Mouse (Mus musculus): ENCODE results near the gene Rab8a. TPM values are rescaled to one million over a fixed set of nuclear protein-coding genes. Genes with fewer than 3 reads are reported as not detected.

The Rab8a gene
- polyA plus RNA-seq, 1 experiment from 2014 or later = 72.5 TPM

DNA sequence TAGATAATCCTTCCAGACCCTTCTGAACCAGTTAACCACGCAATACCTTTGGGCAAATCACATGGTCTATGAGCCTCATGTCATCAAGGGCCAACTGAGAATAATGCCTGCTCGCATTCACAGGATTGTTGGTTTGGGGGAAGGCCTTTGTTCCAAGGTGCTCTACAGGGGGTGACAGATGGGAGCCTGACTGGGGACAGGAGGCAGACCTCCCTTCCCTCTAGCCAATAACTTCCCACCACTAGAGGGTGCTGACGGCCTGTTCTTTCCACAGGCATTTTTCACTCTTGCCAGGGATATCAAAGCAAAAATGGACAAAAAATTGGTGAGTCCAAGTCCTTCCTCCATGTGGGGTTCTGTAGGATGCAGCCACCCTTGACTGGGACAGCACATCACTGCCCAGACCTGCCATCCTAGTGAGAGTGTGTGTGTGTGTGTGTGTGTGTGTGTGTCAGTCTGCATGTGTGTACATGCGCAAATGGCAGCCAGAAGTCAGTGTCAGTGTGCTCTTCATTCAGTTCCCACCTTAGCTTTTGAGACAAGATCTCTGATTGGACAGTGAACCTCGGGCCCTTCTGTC is 16.4 kb downstream of the Rab8a start:
- Histone ChIP-seq H3K27me3 (replicated peaks) (no peaks in the 10 kb centered on the region), H3K9me3 (replicated peaks) (no peaks in the 10 kb centered on the region), H3K4me2 (no peak overlapping the region), H3K4me3 (no peak overlapping the region), H3K36me3 (peaks cover 91% of the 10 kb centered on the region), H3K9ac (no peak overlapping the region), H3K4me1 (replicated peaks) (no peaks in the 10 kb centered on the region), H3K27ac (ENCODE audit: poor library complexity, severe bottlenecking) (no peak overlapping the region)
- ATAC-seq (ENCODE audit: insufficient number of reproducible peaks, low FRiP score) = 0 out of 2 replicates have a peak, but pooled peaks have one; percentile 23
- 68% methylated on average over 5 of the region's 5 CpGs for WGBS

DNA sequence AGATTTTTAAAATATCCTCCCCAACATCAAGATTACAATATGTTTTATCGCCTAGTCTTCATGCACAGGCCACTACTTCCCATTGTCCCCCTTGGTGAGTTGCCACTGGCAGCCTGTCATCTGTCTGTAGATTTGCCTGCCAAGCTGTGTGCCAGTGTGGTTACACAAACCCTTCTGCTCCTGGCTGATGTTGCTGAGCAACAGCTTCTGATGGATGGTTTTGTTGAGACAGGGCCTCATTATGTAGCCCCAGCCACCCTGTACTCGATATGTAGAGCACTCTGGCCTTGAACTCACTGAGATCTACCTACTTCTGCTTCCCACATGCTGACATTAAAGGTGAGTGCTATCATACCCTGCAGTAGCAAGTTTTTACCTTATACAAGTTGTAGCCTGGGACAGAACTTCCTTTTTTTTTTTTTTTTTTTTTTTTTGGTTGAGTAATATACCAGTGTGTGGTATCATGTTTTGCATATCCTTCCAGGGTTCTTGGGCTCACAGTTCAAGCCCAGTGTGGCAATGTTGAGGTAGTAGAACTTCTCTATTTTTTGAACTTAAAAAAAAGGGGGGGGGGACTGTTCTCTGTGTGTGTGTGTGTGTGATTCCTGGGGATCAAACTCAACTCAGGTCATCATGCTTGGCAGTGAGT is 22.7 kb downstream of the Rab8a start:
- no peak overlapping the region for H3K9ac ChIP-seq
- no peak overlapping the region for H3K4me3 ChIP-seq
- H3K27ac ChIP-seq (ENCODE audit: poor library complexity, severe bottlenecking) = no peak overlapping the region
- no peaks in the 10 kb centered on the region for H3K4me1 ChIP-seq (replicated peaks)
- H3K27me3 ChIP-seq (replicated peaks) = no peaks in the 10 kb centered on the region
- H3K36me3 ChIP-seq = peaks cover 29% of the 10 kb centered on the region
- ATAC-seq (ENCODE audit: insufficient number of reproducible peaks, low FRiP score) = no peak
- H3K9me3 ChIP-seq (replicated peaks) = no peaks in the 10 kb centered on the region
- H3K4me2 ChIP-seq = no peak overlapping the region
- 88% methylated on average over 2 of the region's 2 CpGs for WGBS

DNA sequence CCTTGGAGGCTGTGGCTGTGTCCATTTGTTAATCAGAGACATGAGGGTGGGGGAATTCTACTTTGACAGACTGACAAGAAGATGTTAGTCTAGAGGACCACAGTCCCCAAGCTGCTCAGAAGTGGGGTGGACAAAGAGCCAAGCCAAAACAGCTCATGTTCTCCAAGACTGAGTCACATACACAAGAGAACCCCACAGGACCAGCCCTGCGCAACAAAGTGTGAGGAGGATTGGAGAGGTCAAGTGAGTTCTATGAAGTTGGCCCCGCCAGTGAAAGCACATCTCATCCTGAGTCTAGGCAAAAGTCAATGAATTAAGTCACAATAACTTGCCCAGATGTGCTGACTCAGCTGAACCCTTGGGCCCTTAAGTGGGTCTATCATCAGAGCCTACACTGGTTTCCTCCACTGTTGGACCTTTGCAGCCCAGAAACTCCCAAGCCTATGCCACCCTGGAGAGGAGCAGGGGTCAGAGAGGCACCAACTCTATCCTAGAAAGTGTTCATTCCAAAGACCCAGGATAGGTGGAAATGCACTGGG is 26.9 kb downstream of the Rab8a start:
- Histone ChIP-seq H3K9ac (no peak overlapping the region), H3K27me3 (replicated peaks) (no peaks in the 10 kb centered on the region), H3K4me3 (no peak overlapping the region), H3K4me2 (no peak overlapping the region), H3K9me3 (replicated peaks) (no peaks in the 10 kb centered on the region), H3K36me3 (no peaks in the 10 kb centered on the region), H3K27ac (ENCODE audit: poor library complexity, severe bottlenecking) (no peak overlapping the region), H3K4me1 (replicated peaks) (no peaks in the 10 kb centered on the region)
- ATAC-seq (ENCODE audit: insufficient number of reproducible peaks, low FRiP score) = no peak
- WGBS = 80% methylated on average over 2 of the region's 2 CpGs

GRCm38 (mm10) chr8:72189417-72190214 is 28.6 kb downstream of the Rab8a start, which contains the start of gene Hsh2d:
Gene Hsh2d (plus strand): TSS chr8:72189638.
- Histone ChIP-seq H3K4me3 (no peak within 1 kb of the TSS), H3K27ac (ENCODE audit: poor library complexity, severe bottlenecking) (no peak within 1 kb of the TSS), H3K27me3 (replicated peaks) (no peaks in the 10 kb centered on the region), H3K4me1 (replicated peaks) (no peaks in the 10 kb centered on the region), H3K9me3 (replicated peaks) (no peaks in the 10 kb centered on the region), H3K36me3 (no peaks in the 10 kb centered on the region), H3K9ac (no peak within 1 kb of the TSS), H3K4me2 (no peak within 1 kb of the TSS)
- ATAC-seq (ENCODE audit: insufficient number of reproducible peaks, low FRiP score) = no peak
- WGBS = 67% methylated on average over 12 of the region's 12 CpGs

- no peak overlapping the region for H3K4me2 ChIP-seq
- no peak overlapping the region for H3K27ac ChIP-seq (ENCODE audit: poor library complexity, severe bottlenecking)
- no peak for ATAC-seq (ENCODE audit: insufficient number of reproducible peaks, low FRiP score)
- H3K9ac ChIP-seq = no peak overlapping the region
- no peak overlapping the region for H3K4me3 ChIP-seq
- no peaks in the 10 kb centered on the region for H3K27me3 ChIP-seq (replicated peaks)
- H3K4me1 ChIP-seq (replicated peaks) = no peaks in the 10 kb centered on the region
- 77% methylated on average over 2 of the region's 2 CpGs for WGBS
- no peaks in the 10 kb centered on the region for H3K9me3 ChIP-seq (replicated peaks)
- H3K36me3 ChIP-seq = no peaks in the 10 kb centered on the region
Measured at GRCm38 (mm10) chr8:72190215-72190539, 29.2 kb downstream of the Rab8a start.

DNA sequence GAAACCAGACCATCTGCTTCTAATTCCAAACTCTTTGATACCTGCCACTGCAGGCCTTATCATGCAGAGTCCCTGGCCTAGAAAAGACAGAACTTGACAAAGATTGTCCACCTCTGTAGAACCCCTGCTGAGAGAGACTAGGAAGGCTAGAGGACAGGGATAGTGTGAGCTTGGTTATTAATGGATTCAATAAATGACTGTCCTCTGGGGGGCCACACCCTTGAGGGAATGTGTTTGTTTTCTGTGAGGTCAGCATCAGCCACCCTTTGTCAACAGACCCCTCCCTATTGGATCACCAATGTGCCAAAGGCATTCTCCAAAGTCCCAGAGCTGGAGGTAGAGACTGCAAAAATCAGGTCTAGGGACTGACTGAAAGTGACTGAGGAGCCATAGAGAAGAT is 31.1 kb downstream of the Rab8a start:
- H3K27ac ChIP-seq (ENCODE audit: poor library complexity, severe bottlenecking) = no peak overlapping the region
- no peak overlapping the region for H3K9ac ChIP-seq
- no peak overlapping the region for H3K4me2 ChIP-seq
- no peaks in the 10 kb centered on the region for H3K9me3 ChIP-seq (replicated peaks)
- H3K36me3 ChIP-seq = no peaks in the 10 kb centered on the region
- no peaks in the 10 kb centered on the region for H3K4me1 ChIP-seq (replicated peaks)
- H3K27me3 ChIP-seq (replicated peaks) = no peaks in the 10 kb centered on the region
- ATAC-seq (ENCODE audit: insufficient number of reproducible peaks, low FRiP score) = no peak
- H3K4me3 ChIP-seq = no peak overlapping the region

GRCm38 (mm10) chr8:72197997-72198396 is 37.0 kb downstream of the Rab8a start:
- H3K27ac ChIP-seq (ENCODE audit: poor library complexity, severe bottlenecking) = no peak overlapping the region
- ATAC-seq (ENCODE audit: insufficient number of reproducible peaks, low FRiP score) = no peak
- no peaks in the 10 kb centered on the region for H3K36me3 ChIP-seq
- no peak overlapping the region for H3K9ac ChIP-seq
- no peak overlapping the region for H3K4me3 ChIP-seq
- H3K9me3 ChIP-seq (replicated peaks) = peaks cover 24% of the 10 kb centered on the region
- WGBS = 46% methylated on average over 8 of the region's 8 CpGs
- no peaks in the 10 kb centered on the region for H3K27me3 ChIP-seq (replicated peaks)
- no peaks in the 10 kb centered on the region for H3K4me1 ChIP-seq (replicated peaks)
- H3K4me2 ChIP-seq = no peak overlapping the region

DNA sequence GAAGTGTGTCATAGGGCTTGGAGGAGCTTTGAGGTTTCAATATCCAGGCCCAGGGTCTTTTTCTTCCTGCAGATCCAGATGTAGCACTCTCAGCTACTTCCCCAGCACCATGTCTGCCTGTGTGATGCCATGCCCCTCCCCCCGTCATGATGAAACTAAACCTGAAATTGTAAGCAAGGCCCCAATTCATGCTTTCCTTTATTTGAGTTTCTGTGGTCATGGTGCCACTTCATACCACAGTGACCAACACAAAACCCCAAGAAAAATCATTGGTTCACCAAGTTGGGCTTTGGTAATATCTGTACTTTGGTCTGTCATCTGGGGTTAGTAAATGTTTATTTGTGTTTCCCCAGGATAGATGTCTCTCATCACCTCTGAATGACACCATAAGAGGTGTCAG is 47.6 kb downstream of the Rab8a start:
- no peaks in the 10 kb centered on the region for H3K36me3 ChIP-seq

GRCm38 (mm10) chr8:72210222-72210621 is 49.2 kb downstream of the Rab8a start:
- 71% methylated on average over 4 of the region's 4 CpGs for WGBS
- no peaks in the 10 kb centered on the region for H3K4me1 ChIP-seq (replicated peaks)
- H3K4me3 ChIP-seq = no peak overlapping the region
- peaks cover 10% of the 10 kb centered on the region; the same call in 1 of the 2 replicates for H3K27me3 ChIP-seq (replicated peaks)
- H3K4me2 ChIP-seq = no peak overlapping the region
- no peaks in the 10 kb centered on the region for H3K36me3 ChIP-seq
- no peaks in the 10 kb centered on the region for H3K9me3 ChIP-seq (replicated peaks)
- H3K27ac ChIP-seq (ENCODE audit: poor library complexity, severe bottlenecking) = no peak overlapping the region
- no peak for ATAC-seq (ENCODE audit: insufficient number of reproducible peaks, low FRiP score)
- H3K9ac ChIP-seq = no peak overlapping the region

More for the DNA sequence above, 47.6 kb downstream of the Rab8a start:
- Histone ChIP-seq H3K4me3 (no peak overlapping the region), H3K27ac (ENCODE audit: poor library complexity, severe bottlenecking) (no peak overlapping the region), H3K4me1 (replicated peaks) (no peaks in the 10 kb centered on the region), H3K9ac (no peak overlapping the region), H3K4me2 (no peak overlapping the region), H3K27me3 (replicated peaks) (peaks cover 5% of the 10 kb centered on the region; the same call in 1 of the 2 replicates), H3K9me3 (replicated peaks) (peaks cover 14% of the 10 kb centered on the region)
- WGBS = 67% methylated on average over 1 of the region's 1 CpGs
- no peak for ATAC-seq (ENCODE audit: insufficient number of reproducible peaks, low FRiP score)

DNA sequence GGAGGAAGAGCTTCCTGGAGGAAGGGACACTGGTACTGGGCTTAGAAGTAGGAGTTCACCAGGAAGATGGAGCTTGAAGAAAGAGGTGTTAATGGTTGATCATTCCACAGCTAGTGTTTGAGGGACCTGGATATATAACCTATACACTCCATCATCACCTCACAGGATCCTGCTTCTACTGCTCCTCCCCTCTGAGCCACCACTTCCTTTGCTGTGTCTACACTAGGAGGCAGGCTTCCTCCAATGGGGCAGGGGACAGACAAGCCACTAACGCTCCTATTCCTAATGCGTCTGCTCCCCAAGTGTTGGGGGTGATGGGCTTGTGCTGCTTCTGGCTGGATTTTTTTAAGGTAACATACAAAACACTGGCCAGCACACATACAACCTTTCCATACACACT is 49.7 kb downstream of the Rab8a start:
- 44% methylated on average over 2 of the region's 2 CpGs for WGBS
- no peak overlapping the region for H3K9ac ChIP-seq

GRCm38 (mm10) chr8:72211846-72212245 is 50.8 kb downstream of the Rab8a start:
- WGBS = 78% methylated on average over 1 of the region's 1 CpGs
- ATAC-seq (ENCODE audit: insufficient number of reproducible peaks, low FRiP score) = no peak
- H3K36me3 ChIP-seq = no peaks in the 10 kb centered on the region

More for the DNA sequence above, 49.7 kb downstream of the Rab8a start:
- ATAC-seq (ENCODE audit: insufficient number of reproducible peaks, low FRiP score) = no peak
- no peaks in the 10 kb centered on the region for H3K4me1 ChIP-seq (replicated peaks)
- H3K36me3 ChIP-seq = no peaks in the 10 kb centered on the region
- no peak overlapping the region for H3K27ac ChIP-seq (ENCODE audit: poor library complexity, severe bottlenecking)
- no peaks in the 10 kb centered on the region for H3K9me3 ChIP-seq (replicated peaks)
- no peak overlapping the region for H3K4me3 ChIP-seq
- peaks cover 14% of the 10 kb centered on the region; the same call in 1 of the 2 replicates for H3K27me3 ChIP-seq (replicated peaks)
- no peak overlapping the region for H3K4me2 ChIP-seq

More at GRCm38 (mm10) chr8:72211846-72212245, 50.8 kb downstream of the Rab8a start:
- Histone ChIP-seq H3K4me2 (no peak overlapping the region), H3K9ac (no peak overlapping the region), H3K9me3 (replicated peaks) (no peaks in the 10 kb centered on the region), H3K27ac (ENCODE audit: poor library complexity, severe bottlenecking) (no peak overlapping the region), H3K4me1 (replicated peaks) (no peaks in the 10 kb centered on the region), H3K27me3 (replicated peaks) (peaks cover 19% of the 10 kb centered on the region; the same call in 1 of the 2 replicates), H3K4me3 (no peak overlapping the region)
